Mouse (Mus musculus) embryonic stem cell, embryonic (primary cell): ENCODE measurements at regions not wholly inside any gene's neighbourhood (a gene's known extent, or its start where the extent isn't known, plus 50 kb on each side); places are given as distances from the start of the nearest gene placed in this dataset.
"Not testable (repeated sequence)": the region's sequence is repeated elsewhere in the genome, so short reads cannot be mapped to it uniquely, and the experiment has no call there.

Experiments
- CTCF ChIA-PET, 4 experiments: fragments of 300-600 bp in 2 of 4; fragments of 350-600 bp in 2 of 4; sonication (Branson Sonifier 250); formaldehyde crosslinking; loops; one replicate each; lab custom pipeline; 2022; ENCODE audit warnings: inconsistent platforms in 2 of 4; lab: Charles Lee
- POLR2A ChIA-PET, 4 experiments: fragments of 300-600 bp in 2 of 4; fragments of 350-600 bp in 2 of 4; sonication (Branson Sonifier 250); formaldehyde crosslinking; loops; one replicate each; lab custom pipeline; 2022; ENCODE audit warnings: antibody characterized with exemption in 4 of 4, inconsistent platforms in 1 of 4; lab: Charles Lee

- ChIA-PET CTCF (no interaction called here), POLR2A (no interaction called here)
Observed at GRCm38 (mm10) chr13:7967886-7968285, 234.8 kb upstream of the Adarb2 start.

DNA sequence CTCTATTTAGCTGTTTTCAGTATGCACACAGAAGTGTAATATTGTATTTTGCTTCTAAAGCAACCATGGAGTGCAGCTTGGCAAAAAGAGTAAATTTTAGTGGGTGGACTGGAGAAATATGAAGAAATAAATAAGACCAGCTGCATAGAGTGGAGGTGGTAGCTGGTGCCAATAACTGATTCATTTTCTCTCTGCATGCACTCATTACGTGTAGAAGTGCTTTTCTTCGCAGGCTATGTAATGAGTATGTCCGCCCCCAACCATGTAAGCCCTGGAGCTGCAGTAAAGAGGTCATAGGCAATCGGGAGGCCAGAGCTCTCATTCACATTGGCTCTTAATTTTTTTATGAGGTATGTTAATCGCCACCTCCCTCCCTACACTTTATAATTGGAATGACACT is 208.5 kb upstream of the Adarb2 start:
- CTCF ChIA-PET, result no interaction called here
- POLR2A ChIA-PET, result interaction anchor here in 1 of 4 experiments (0.5 kb wide), 1 partner anchor 159 kb away, joined by 3 read pairs; no protein-coding TSS in a partner anchor

DNA sequence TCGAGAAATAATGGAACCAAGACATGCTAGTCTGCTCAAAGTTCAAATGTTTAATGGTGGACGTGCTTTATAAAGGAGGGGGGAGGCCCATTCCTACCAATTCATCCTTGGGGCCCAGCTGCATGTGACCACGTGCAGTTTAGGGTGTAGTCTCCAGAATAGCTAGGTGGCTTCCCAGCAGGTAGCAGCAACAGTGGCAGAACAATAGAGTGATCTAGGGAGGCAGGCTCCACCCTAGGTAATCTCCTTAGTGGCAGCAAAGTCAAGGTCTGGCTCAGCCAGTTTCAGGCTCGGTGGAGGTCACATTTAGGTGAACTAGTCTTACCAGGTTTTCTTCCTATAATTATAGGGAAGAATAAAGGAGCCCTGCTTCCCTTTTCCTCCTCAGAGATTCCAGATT is 172.6 kb upstream of the Adarb2 start:
- CTCF ChIA-PET, POLR2A ChIA-PET: not testable (repeated sequence)

GRCm38 (mm10) chr13:8050930-8051495 is 151.7 kb upstream of the Adarb2 start:
- ChIA-PET CTCF (no interaction called here), POLR2A (no interaction called here)

DNA sequence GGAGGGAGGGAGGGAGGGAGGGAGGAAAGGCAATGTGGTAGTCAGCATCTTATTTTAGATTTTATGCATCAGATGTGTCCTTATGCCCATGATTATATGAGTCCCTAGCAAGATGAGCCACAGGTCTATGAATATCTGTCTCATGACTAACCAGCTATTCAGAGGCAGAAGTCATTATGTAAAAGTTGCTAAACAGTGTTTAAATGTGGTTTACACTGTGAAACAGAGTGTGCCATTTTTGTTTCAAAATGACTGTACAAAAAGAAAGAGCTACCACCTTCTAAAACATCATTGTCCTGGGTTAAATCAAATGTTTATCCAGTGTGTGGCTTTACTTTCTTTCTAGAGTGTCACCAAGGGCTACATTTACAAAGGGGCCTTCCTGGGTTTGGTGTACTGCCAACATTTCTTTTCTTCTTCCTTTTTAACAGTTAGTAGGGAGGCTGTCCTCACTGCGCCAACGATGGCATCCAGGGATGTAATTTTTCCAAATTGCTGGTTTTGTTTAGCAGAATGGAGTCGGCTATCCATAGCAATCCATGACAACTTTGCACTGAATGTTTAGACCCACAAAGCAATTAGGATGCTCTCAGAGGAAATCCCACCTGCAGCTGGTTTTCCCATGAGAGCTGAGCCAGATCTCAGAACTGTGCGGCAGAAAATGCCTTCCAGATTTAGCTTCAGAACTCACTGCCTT is 146.4 kb upstream of the Adarb2 start:
- ChIA-PET CTCF (no interaction called here), POLR2A (no interaction called here)

DNA sequence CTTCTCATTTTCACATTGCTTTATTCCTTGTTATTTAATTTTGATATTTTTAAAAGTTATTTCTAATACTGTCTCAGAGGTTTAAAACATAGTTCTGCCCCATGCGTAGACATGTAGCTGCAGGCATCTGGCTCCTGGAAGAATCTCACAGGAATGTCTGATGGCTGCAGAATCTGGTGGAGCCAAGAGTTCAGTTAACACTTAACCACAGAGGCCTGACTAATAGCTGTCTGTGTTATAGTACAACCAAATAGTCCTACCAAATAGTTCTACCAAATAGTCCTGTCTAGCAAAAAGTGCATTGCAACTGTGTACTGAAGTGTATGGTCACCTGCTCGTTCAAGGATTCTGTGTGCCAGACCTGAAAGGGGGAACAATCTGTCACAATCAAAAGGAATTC is 115.5 kb upstream of the Adarb2 start:
- ChIA-PET POLR2A (no interaction called here), CTCF (no interaction called here)

GRCm38 (mm10) chr13:8089519-8089918 is 113.1 kb upstream of the Adarb2 start:
- ChIA-PET POLR2A (no interaction called here), CTCF (no interaction called here)

DNA sequence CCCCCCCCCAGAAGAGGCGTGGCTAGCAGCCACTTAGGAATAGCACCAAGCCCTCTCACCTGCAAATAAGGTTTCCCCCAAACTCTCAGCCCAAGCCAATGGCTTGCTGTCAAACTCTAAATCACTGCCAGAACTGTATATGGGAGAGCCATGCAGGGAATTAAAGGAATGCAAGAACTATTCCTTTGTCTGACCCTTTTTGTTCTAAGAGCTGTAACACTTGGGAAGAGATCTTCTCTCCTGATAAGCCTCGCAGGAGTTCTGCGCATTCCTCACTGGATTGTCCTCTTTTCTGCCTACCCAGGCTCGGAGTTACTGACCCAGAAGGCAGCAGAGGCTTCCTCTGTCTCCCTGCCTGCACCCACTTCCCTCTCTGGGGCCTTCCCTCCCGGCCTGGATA is 94.0 kb upstream of the Adarb2 start:
- ChIA-PET POLR2A (no interaction called here), CTCF (no interaction called here)

DNA sequence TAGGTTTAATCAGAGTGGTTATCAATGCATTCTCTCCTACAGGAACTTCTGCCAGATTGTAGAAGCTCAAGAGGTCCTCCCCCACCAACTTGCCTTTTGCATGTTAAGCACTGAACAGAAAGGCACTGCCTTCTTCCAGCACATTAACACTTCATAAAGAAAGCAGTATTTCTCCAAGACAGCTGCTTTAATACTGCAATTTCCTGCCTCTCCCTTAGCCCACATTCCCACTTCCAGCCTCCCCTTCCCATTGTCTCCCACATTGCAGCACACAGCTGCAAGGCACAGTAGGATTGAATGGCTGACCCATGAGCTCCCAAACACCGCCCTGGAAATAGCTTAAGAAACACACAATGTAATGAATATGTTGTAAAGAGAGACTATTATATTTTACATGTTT is 89.7 kb upstream of the Adarb2 start:
- POLR2A ChIA-PET, result no interaction called here
- CTCF ChIA-PET, result interaction anchor here in 1 of 4 experiments (0.5 kb wide), 1 partner anchor 51 kb away, joined by 3 read pairs; no protein-coding TSS in a partner anchor

DNA sequence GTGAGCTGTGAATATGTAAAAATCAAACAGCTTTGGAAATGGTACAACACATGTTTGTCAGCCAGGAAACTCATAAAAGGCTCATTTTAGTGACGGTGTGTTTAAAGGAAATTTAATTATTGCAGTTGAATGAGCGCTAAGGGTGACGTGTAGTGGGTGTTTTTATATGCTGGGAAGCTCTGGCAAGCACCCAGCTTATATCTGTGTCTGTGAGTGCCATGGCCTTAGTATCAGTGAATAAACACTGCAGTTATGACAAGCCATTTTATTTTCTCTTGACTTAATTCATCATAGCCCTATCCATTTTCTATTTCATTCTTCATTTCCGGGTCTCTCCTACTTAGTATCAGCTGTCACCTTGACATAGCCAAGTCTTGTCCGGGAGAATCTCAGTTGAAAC is 83.7 kb upstream of the Adarb2 start:
- CTCF ChIA-PET, result interaction anchor here in 1 of 4 experiments (0.7 kb wide), 1 partner anchor 86 kb away, joined by 16 read pairs; no protein-coding TSS in a partner anchor
- POLR2A ChIA-PET, result interaction anchor here in 2 of 4 experiments (0.6 to 0.7 kb wide), 2 partner anchors 28 to 46 kb away, joined by 3 to 4 read pairs; no protein-coding TSS in a partner anchor

- POLR2A ChIA-PET, result no interaction called here
- CTCF ChIA-PET, result no interaction called here
Observed at GRCm38 (mm10) chr13:8119986-8120385, 82.7 kb upstream of the Adarb2 start.

GRCm38 (mm10) chr13:8134764-8135163 is 67.9 kb upstream of the Adarb2 start:
- ChIA-PET POLR2A (no interaction called here), CTCF (no interaction called here)

GRCm38 (mm10) chr13:8139396-8139795 is 63.3 kb upstream of the Adarb2 start:
- ChIA-PET CTCF (no interaction called here), POLR2A (no interaction called here)

GRCm38 (mm10) chr13:8152168-8152567 is 50.5 kb upstream of the Adarb2 start:
- CTCF ChIA-PET, result no interaction called here
- POLR2A ChIA-PET, result no interaction called here
